Mouse (Mus musculus) macrophage (primary cell): Measurements from ENCODE around the gene Crcp. TPM values are rescaled to one million over a fixed set of nuclear protein-coding genes. Genes with fewer than 3 reads are reported as not detected.
A peak's percentile ranks its signal among the peaks of the same experiment; 100 is the strongest.
"Not testable (repeated sequence)": the region's sequence is repeated elsewhere in the genome, so short reads cannot be mapped to it uniquely, and the experiment has no call there.

ENCODE experiments used
- H3K27ac ChIP-seq: fragments of 350-480 bp; formaldehyde crosslinking; 2 replicates; pipeline ENCODE4 v1.9.0; 2021
- H3K36me3 ChIP-seq: fragments of 350-480 bp; formaldehyde crosslinking; 2 replicates; pipeline ENCODE4 v1.9.0; 2021; ENCODE audit errors: inconsistent target
- H3K4me3 ChIP-seq: fragments of 350-480 bp; formaldehyde crosslinking; 2 replicates; pipeline ENCODE4 v1.9.0; 2021; ENCODE audit errors: inconsistent target
- H3K79me2 ChIP-seq: fragments of 350-480 bp; formaldehyde crosslinking; 2 replicates; pipeline ENCODE4 v1.9.0; 2021; ENCODE audit errors: inconsistent target
- WGBS: methylation state at CpG from one replicate; pipeline ENCODE4 v1.1.7; 2026; ENCODE audit warnings: inconsistent platforms; ENCODE audit not compliant: missing documents; 5-methylcytosine and 5-hydroxymethylcytosine counted together
- polyA plus RNA-seq: library from polyadenylated mRNA; stranded (reverse); fragments of 250-400 nt; gene quantifications from 3 replicates; pipeline ENCODE4 v1.2.4, GENCODE M21; 2018; ENCODE audit warnings: inconsistent platforms

Gene Crcp
- polyA plus RNA-seq, 1 experiment from 2014 or later = 32.1 TPM

DNA sequence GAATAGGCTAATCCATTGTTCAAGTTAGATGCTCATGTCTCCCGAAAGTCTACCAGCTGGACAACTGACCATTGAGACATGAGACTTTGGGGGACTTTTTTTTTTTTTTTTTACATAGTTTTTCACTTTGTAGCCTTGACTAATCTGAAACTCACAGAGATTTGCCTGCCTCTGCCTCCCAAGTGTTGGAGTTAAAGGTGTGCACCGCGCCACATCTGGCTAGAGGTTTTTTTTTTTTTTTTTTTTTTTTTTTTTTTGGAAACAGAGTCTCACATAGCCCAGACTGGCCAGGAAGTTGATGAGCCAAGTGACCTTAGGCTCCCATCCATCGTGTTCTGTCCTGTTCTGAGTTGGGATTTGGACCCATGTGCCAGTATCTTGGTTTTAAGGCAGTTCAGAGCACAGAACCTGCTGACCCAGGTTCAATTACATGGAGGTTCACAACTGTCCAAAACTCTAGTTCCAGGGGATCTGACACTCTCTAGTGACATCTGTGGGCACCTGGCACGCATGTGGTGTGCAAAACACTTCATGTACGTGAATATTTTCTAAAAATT lies 21.0 kb upstream of the Crcp start:
- Histone ChIP-seq H3K79me2 (no peaks in the 10 kb centered on the region), H3K27ac (no peak overlapping the region), H3K36me3 (peaks cover 29% of the 10 kb centered on the region), H3K4me3 (no peak overlapping the region)
- WGBS = 80% methylated on average over 4 of the region's 6 CpGs

DNA sequence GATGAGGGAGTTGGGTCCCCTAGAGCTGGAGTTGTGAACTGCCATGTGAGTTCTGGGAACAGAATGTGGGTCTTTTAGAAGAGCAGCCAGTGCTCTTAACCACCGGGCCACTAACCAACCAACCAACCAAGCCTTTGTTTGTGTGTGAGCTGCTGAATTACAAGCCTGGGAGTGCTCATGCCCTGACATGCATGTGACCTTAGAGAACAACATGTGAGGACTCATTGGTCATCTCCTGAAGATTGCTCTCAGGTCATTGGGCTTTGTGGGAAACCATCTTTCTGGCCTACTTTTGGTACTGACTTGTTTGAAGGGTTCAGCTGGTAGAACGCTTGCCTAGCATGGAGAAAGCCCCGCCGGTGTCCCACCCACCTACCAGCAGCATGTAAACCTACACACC lies 19.3 kb upstream of the Crcp start:
- Histone ChIP-seq H3K79me2 (no peaks in the 10 kb centered on the region), H3K36me3 (peaks cover 46% of the 10 kb centered on the region), H3K4me3 (no peak overlapping the region), H3K27ac (no peak overlapping the region)
- WGBS = 98% methylated on average over 4 of the region's 4 CpGs

DNA sequence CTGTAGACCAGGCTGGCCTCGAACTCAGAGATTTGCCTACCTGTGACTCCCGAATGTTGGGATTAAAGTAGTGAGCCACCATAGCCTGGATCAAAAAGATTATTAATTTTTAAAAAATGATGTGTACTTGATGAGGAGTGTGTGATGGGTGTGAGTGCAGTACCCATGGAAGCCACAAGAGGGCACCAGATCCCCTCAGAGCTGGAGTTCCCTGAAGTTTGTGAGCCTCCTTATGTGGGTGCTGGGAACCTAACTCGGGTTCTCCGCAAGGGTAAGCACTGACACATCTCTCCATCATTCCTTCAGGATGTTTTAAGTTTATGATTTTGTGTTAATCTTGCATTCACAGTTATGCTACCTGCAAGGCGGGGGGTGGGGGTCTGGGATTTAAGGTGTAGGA lies 18.1 kb upstream of the Crcp start:
- Histone ChIP-seq H3K79me2 (no peaks in the 10 kb centered on the region), H3K36me3 (peaks cover 57% of the 10 kb centered on the region), H3K4me3 (no peak overlapping the region), H3K27ac (no peak overlapping the region)
- 96% methylated on average over 4 of the region's 5 CpGs for WGBS

DNA sequence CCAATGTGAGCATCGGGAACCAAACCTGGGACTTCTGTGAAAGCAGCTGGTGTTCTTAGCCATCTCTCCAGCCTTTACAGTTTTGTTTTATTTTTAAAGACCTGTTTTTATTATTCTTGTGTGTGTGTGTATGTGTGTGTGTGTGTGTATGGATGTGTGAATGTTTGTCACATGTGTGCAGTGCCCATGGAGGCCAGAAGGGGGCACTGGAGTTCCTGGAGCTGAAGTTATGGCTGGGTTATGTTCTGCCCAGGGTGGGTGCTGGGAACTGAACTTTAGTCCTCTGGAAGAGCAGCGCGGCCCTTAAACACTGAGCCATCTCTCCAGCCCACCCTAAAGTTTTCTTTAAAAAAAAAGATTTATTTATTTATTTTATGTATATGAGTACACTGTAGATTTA lies 14.0 kb upstream of the Crcp start:
- Histone ChIP-seq H3K79me2 (peaks cover 2% of the 10 kb centered on the region; the same call in 1 of the 2 replicates), H3K27ac (no peak overlapping the region), H3K36me3 (peaks cover 87% of the 10 kb centered on the region), H3K4me3 (no peak overlapping the region)
- WGBS = 86% methylated on average over 1 of the region's 3 CpGs

DNA sequence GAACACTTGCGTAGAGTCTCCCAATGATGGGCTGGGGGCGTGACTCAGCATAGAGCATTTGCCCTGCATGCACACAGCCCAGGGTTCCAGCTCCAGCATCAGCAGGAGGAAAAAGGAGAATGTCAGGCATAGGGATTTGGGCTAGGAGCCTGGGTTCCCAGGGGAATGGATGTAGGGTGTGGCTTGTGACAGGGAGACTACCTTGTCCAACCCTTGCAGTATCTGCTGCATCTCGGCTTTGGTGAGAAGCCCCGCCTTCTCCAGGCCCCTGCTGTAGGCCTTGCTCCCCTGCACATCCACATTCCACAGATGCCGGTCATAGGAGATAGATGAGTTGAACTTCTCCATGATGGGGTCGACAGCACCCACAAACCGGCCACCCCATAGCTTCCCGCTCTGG lies 9.6 kb upstream of the Crcp start:
- Histone ChIP-seq H3K79me2 (peaks cover 35% of the 10 kb centered on the region; the same call in 1 of the 2 replicates), H3K4me3 (no peak overlapping the region), H3K36me3 (peaks cover 45% of the 10 kb centered on the region), H3K27ac (no peak overlapping the region)
- 93% methylated on average over 8 of the region's 8 CpGs for WGBS

DNA sequence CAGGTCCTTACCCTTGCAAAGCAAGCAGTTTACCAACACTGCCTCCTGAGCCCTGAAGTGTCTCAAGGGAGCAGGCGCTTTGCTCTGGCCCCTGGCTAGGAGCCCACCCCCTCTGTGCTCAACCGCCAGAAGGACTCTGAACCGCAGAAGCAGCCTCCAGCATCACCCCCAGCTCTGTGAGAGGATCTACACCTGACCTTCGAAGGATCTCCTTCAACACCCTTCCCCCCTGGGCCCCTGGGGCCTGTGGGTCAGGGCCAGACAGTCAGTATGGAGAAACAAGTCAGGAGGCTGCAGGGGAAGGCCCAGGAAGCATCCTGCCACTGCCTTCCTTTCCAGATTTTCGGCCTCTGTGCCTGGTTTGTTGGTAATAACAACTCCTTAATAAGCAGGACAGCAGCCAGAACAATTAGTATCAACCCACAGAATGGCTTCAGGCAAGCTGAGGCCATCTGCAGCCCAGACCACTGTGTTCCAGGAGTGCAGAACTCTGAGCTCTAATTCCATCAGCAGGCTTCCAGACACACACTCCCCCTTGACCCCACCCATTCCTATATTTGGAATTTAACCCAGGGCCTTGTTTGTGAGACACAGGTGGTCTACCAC lies 7.6 kb upstream of the Crcp start:
- peaks cover 25% of the 10 kb centered on the region for H3K36me3 ChIP-seq
- H3K4me3 ChIP-seq = no peak overlapping the region
- no peak overlapping the region for H3K27ac ChIP-seq
- WGBS = 88% methylated on average over 5 of the region's 5 CpGs
- H3K79me2 ChIP-seq = peaks cover 35% of the 10 kb centered on the region; the same call in 1 of the 2 replicates

DNA sequence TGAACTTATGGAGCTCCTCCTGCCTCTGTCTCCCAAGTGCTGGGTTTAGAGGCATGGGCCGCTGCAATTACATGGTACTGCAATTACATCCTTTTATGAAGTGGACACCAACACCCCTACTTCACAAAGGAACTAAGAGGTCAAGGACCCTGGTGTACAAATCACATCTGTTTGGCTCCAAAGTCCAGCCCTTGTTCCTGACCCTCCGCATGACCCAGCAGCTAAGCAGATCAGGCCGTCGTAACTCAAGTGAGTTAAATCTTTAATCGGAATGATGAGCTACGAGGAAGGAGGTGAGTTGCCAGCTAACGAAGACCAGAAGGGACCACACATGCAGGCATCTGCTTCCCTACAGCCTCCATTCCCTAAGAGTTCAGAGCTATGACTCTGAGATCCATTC lies 6.7 kb upstream of the Crcp start:
- peaks cover 18% of the 10 kb centered on the region for H3K36me3 ChIP-seq
- H3K79me2 ChIP-seq = peaks cover 35% of the 10 kb centered on the region; the same call in 1 of the 2 replicates
- no peak overlapping the region for H3K4me3 ChIP-seq
- no peak overlapping the region for H3K27ac ChIP-seq
- WGBS = 96% methylated on average over 6 of the region's 7 CpGs

DNA sequence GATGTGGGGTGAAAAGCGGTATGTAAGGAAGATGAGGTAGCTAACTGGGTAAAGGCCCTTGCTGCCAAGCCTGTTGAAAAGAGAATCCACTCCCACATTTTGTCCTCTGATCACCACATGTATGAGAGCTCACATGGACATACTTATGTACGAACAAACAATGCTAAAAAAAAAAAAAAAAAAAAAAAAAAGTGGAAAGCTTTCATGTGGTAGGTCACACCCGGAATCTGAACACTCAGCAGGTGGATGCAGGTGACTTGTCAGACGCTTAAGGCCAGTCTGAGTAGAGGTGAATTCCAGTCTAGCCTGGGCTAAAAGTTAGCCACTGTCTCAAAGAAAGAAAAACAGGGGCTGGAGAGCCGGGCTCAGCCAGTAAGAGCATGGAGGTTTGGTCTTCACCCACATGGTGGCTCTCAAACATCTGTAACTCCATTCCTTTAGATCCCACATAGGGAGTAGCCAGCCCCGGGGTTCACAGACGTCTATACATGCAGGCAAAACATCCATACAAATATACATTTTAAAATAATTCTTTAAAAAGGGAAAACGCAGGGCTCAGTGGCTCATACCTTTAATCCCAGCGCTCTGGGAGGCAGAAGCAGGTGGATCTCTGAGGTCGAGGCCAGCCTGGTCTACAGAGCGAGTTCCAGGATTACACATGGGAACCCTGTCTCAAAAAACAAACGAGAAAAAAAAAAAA lies 5.9 kb upstream of the Crcp start:
- peaks cover 35% of the 10 kb centered on the region; the same call in 1 of the 2 replicates for H3K79me2 ChIP-seq
- H3K4me3 ChIP-seq = peak overlapping the region; percentile 68
- peak overlapping the region; percentile 58 for H3K27ac ChIP-seq
- H3K36me3 ChIP-seq = peaks cover 10% of the 10 kb centered on the region
- WGBS = 39% methylated on average over 11 of the region's 12 CpGs

DNA sequence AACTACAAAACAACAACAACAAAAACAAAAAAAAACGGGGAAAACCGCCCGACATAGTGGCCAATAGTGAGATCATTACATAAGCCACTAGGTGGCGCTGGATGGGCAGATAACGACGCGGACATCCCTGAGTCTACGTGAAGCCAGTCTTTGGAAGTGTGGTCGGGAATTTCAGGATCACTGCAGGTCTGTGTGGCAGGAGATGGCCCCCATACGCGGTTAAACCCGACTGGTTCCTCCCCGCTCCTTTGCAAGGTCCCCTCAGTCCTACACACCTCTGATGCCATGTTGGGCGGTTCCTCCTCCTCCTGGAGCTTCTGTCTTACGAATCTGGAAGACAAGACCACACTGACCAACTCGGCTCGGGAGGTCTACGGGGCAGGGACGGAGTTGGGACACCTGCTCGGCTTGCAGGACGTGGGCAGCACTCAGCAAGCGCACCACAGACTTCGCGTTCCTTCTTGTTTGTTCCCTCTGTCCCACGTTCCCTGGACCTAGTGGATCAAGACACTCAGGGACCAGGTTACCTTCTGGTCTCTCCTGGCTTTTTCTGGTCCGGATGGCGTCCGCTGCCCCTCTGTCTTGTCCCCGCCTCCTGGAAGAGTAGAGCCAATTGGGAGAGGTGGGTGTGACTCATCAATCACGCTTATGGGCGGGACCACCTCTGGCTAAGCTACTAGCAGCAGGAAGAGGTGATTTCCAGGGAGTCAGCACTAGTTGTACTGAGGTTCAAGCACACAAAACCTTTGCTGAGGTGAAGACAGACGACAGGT lies 5.1 kb upstream of the Crcp start:
- H3K79me2 ChIP-seq = peaks cover 35% of the 10 kb centered on the region; the same call in 1 of the 2 replicates
- H3K27ac ChIP-seq = peak overlapping the region; percentile 58
- WGBS = under 1% methylated on average over 32 of the region's 32 CpGs
- H3K36me3 ChIP-seq = peaks cover 3% of the 10 kb centered on the region; the same call in 1 of the 2 replicates
- peak overlapping the region; percentile 68 for H3K4me3 ChIP-seq

DNA sequence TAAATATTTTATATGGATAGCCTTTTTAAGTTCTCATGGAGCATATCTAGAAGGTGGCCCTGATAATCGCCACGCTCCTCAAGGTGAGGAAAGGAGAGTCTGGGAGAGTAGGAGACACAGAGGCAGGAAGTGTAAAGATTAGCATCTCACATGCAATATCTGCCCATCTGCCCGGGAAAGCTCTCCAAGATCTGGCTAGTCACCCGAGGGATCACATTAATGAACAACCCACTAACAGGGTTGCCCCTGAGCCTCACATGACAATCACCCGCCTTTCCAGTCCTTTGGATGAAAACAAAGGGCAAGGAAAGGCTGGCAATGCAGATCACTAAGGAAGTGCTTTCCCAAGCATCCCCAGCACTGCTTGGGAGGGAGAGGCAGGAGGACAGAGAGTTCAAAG lies 2.0 kb upstream of the Crcp start:
- Histone ChIP-seq H3K36me3 (no peaks in the 10 kb centered on the region), H3K4me3 (no peak overlapping the region), H3K79me2 (peaks cover 42% of the 10 kb centered on the region), H3K27ac (no peak overlapping the region)
- 80% methylated on average over 5 of the region's 5 CpGs for WGBS

DNA sequence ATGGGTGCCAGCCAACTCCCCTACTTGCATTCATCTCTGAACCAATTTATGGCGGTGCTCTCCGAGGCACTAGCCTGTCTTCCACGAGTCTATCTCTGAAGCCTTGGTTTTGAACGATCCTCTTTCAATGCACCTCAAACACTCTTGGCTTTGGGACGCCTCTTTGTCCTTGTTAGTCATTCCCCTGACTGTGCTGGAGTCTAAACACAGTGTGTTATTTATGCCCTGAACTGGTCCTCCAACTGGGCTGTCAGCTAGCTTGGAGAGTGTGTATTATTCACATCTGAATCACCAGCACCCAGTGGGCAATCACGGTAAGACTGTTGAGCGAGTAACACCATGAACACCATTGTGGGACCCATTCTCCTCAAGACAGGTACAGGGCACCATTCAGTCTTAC lies 1.4 kb upstream of the Crcp start:
- Histone ChIP-seq H3K27ac (no peak overlapping the region), H3K79me2 (peaks cover 42% of the 10 kb centered on the region), H3K4me3 (no peak overlapping the region), H3K36me3 (no peaks in the 10 kb centered on the region)
- WGBS = 89% methylated on average over 7 of the region's 7 CpGs

DNA sequence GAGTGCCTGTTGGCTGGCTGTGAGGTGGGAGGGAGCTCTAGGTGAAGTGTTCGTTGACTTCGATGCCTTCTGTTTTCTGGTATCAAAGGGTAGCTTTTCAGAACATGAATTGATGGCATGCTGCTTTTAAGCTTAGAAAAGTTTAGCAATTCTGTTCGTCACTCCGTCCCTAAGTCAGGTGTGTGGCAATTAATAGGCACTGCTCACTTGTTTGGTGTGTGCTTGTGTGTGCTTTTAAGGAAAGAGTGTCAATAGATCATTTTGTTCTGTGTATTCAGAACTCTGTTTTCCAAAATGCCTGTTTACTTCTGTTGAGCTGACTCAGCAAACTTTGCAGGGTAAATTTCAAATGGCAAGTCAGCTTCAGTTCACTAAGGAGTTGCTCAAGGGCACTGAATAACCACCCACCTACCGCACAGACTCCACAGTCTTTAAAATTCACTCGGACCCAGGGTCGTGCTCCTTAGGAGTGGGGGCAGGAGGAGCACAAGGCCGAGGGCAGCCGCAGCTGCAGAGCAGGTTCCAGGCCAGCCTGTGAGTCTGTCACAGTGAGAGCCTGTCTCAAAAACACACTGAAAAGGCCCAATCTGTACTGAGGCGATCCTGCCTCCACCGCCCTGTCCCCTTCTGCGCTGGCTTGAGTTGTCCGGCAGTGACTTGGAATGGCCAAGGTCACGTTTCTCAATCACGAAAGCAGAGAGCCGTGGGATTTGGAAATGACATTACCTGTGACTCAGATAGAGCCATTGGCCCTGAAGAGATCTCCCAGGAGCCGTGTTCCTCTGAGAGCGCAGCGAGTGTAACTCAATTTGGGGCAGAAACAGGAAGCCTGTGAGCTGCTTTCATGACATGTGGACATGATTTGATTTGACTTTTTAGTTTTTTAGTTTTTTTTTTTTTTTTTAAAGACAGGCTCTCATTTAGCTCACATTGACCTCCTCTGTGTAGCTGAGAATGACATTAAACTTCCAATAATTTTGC lies 2.6 kb downstream of the Crcp start:
- H3K79me2 ChIP-seq = peaks cover 62% of the 10 kb centered on the region
- no peak overlapping the region for H3K4me3 ChIP-seq
- no peaks in the 10 kb centered on the region for H3K36me3 ChIP-seq
- 94% methylated on average over 19 of the region's 19 CpGs for WGBS
- no peak overlapping the region for H3K27ac ChIP-seq

DNA sequence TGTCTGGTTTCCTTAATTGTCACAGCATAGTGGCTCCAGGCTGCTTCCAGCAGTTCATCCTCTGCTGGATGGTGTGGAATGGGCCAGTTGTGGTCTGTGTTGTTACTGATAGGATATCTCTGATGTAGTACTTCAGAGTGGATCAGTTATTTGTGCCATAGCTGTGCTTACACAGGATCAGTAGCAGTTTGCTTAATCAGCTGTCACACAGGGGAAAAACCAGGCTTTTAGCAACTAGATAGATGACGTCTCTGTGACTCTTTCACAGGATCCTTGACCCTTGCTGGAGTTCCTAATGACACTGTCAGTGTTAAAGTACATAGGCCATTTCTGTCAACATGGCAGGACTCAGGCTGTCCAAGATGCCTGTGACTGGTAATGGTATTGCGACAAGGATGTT lies 4.8 kb downstream of the Crcp start:
- Histone ChIP-seq H3K27ac (no peak overlapping the region), H3K79me2 (peaks cover 62% of the 10 kb centered on the region), H3K36me3 (peaks cover 13% of the 10 kb centered on the region; the same call in 1 of the 2 replicates), H3K4me3 (no peak overlapping the region)
- 95% methylated on average over 2 of the region's 2 CpGs for WGBS

DNA sequence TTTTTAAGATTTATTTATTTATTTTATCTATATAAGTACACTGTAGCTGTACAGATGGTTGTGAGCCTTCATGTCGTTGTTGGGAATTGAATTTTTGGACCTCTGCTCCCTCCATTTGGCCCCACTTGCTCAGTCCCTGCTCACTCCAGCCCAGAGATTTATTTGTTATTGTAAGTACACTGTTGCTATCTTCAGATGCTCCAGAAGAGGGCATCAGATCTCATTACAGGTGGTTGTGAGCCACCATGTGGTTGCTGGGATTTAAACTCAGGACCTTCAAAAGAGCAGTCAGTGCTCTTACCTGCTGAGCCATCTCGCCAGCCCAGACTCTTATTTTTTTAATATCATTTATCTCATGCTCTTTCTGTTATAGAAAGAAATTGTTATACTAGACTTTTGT lies 7.2 kb downstream of the Crcp start:
- WGBS = 75% methylated on average over 2 of the region's 2 CpGs
- H3K4me3 ChIP-seq, H3K27ac ChIP-seq: not testable (repeated sequence)
- Histone ChIP-seq H3K36me3 (peaks cover 23% of the 10 kb centered on the region; the same call in 1 of the 2 replicates), H3K79me2 (peaks cover 43% of the 10 kb centered on the region)
